Mouse (Mus musculus) G1E (cell line): ENCODE measurements at regions not wholly inside any gene's neighbourhood (a gene's known extent, or its start where the extent isn't known, plus 50 kb on each side); places are given as distances from the start of the nearest gene placed in this dataset.

Experiments
- CTCF ChIP-seq: IDR thresholded peaks from 2 replicates; pipeline ENCODE4 v1.5.1; 2012; ENCODE audit warnings: low read depth, low read length, inconsistent platforms, mixed read lengths
- POLR2AphosphoS5 ChIP-seq: IDR thresholded peaks from 2 replicates; pipeline ENCODE4 v1.6.1; 2012; ENCODE audit warnings: low read depth, low read length, inconsistent platforms; ENCODE audit not compliant: insufficient replicate concordance
- TAL1 ChIP-seq: conservative IDR thresholded peaks from 2 replicates; pipeline ENCODE4 v1.6.1; 2012; ENCODE audit warnings: low read depth, low read length, inconsistent platforms, mixed read lengths

DNA sequence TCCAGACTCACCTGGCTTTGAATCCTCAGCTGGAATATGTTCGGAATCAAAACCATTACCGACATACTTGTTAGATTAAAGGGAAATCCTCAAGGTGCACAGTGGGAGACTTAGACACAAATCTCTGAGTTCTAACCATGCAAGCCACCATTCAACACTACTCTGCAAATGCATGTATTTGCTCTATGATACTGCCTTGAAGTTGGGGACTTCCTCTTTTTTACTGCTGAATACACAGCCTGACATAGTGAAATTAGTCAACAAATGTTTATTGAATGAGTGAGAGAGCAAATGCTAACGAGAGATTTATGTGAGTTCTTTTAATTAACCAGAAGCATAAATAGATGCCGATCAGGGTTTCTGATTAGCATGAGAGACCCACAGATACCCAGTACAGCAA, 79.4 kb upstream of the Adra1b start:
- TF ChIP-seq CTCF (no peak), TAL1 (no peak), POLR2AphosphoS5 (no peak)
